Mouse (Mus musculus): ENCODE measurements at regions not wholly inside any gene's neighbourhood (a gene's known extent, or its start where the extent isn't known, plus 50 kb on each side); places are given as distances from the start of the nearest gene placed in this dataset.

DNA sequence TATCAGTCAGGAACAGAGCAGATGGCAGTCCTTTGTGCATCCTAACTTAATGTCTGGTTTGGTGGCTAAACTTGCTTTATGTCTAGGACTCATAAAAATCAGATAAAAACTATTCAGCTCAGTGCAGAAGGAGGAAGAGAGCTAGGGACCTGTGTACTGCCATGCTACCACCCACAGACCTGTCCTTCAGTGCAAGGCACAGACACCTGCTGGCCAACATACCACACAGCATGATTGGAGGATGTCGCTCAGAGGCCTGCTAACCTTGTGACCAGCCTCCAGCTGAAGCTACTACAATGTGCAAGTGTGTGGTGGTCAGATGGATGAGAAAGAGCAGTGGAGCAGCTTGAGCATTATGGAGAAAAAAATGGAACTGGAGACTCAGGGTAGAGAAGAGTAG, 73.0 kb upstream of the Ppp6c start:
- H3K27ac ChIP-seq = peak overlapping the region; percentile 43; the same call in 1 of the 2 replicates
- 0 out of 2 replicates have a peak, but pooled peaks have one; percentile 16 for TF ChIP-seq CTCF (conservative IDR thresholded peaks at IDR 0.05)
- H3K4me3 ChIP-seq = no peak overlapping the region
- DNase-seq (ENCODE audit: low spot score in 2 of 2) = peak in 1 of 2 experiments; percentile 3

DNA sequence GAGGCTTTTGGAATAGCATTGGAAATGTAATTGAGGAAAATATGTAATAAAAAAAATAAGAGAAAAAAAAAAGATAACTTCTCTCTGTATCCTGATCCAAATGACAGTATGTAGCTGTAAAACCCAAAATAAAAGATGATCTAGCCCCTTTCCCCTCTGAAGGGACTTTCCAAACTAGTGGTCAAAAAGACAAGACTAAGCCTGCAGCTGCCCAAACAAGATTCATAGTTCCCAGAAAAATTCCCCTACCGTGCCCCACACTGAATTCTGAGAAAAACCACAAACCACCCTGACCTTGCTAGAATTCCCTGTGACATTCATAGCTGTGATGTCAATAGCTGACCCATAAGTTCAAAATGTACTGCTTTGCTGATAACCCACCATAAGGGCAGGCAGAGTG, 69.2 kb upstream of the Ppp6c start:
- no peak overlapping the region for H3K27ac ChIP-seq
- H3K4me3 ChIP-seq = no peak overlapping the region
- no peak for TF ChIP-seq CTCF (conservative IDR thresholded peaks at IDR 0.05)

DNA sequence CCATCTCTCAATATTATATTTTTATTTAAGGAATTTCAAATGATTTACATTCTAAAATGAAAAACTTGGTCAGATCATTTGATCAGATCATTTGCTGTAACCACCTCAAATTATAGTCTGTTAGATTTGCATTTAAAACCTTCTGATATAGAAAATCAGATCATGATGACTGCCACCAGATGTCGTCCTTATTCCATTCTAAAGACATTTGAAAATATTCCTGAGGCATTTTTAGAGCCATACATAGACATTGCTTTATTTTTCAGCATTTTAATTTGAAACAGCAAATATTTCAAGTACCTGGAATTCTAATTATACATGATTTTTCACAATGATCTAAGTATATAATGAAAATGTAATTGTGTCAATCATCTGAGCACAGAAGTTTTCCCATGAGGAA, 52.0 kb upstream of the Ppp6c start:
- no peak for DNase-seq (ENCODE audit: low spot score in 2 of 2)
- peak; percentile 74 for TF ChIP-seq CTCF (conservative IDR thresholded peaks at IDR 0.05)
- Histone ChIP-seq H3K4me3 (no peak overlapping the region), H3K27ac (no peak overlapping the region)

More for the DNA sequence above, 69.2 kb upstream of the Ppp6c start:
- DNase-seq (ENCODE audit: low spot score in 2 of 2) = no peak

All from layer of hippocampus, adult 2 months (tissue).